14 mouse cellular contexts compared by ENCODE assay signal in genomic region chr14:118782241-118782640, GRCm38 (mm10). TPM values are rescaled to one million over a fixed set of nuclear protein-coding genes. Genes with fewer than 3 reads are reported as not detected.
DNase-seq lines count a peak whose midpoint lies in the region; ATAC-seq and TF ChIP-seq lines count a peak whose summit lies in the region.
"Had no signal": no experiment of that assay in that cellular context is flagged by ENCODE, and none has a peak within 500 bp of the region (broad histone marks: within the 10 kb centered on the region; RNA-seq: fewer than 3 reads in every experiment).

No protein-coding gene starts in this region.

- 61% methylated on average over 3 of the region's 3 CpGs for WGBS in kidney, postnatal 0 days
- WGBS in kidney, embryonic 14.5 days = 59% methylated on average over 3 of the region's 3 CpGs

- H3K27ac ChIP-seq in kidney, postnatal 0 days = no peak overlapping the region
- H3K27ac ChIP-seq in kidney, embryonic 14.5 days (ENCODE audit: low read depth, low read length) = no peak overlapping the region
- H3K27ac ChIP-seq: neural tube, embryonic 13.5 days had no signal

- no peaks in the 10 kb centered on the region for H3K9me3 ChIP-seq in kidney, postnatal 0 days (replicated peaks; ENCODE audit: low read length)
- H3K9me3 ChIP-seq in kidney, embryonic 14.5 days (ENCODE audit: control insufficient read depth, low read length) = no peaks in the 10 kb centered on the region
- no peaks in the 10 kb centered on the region for H3K9me3 ChIP-seq in G1E (replicated peaks)
- H3K9me3 ChIP-seq: neural tube, embryonic 13.5 days had no signal

- no peak overlapping the region for H3K9ac ChIP-seq in kidney, postnatal 0 days (ENCODE audit: low read depth, low read length)
- no peak overlapping the region for H3K9ac ChIP-seq in kidney, embryonic 14.5 days (ENCODE audit: low read depth, low read length)
- H3K9ac ChIP-seq: neural tube, embryonic 13.5 days had no signal

- DNase-seq in kidney, postnatal 0 days (ENCODE audit: low spot score) = no peak
- no peak for DNase-seq in G1E (ENCODE audit: low spot score)
- DNase-seq in left cerebral cortex, postnatal 36 days (ENCODE audit: low spot score in 2 of 2) = no peak
- no peak for DNase-seq in adrenal gland, adult 2 months
- DNase-seq: adrenal gland, postnatal 14 days; cerebellum, postnatal 36 days; right cerebral cortex, postnatal 4 days had no signal

- H3K27me3 ChIP-seq in kidney, postnatal 0 days (ENCODE audit: insufficient read depth, low read length) = no peaks in the 10 kb centered on the region
- H3K27me3 ChIP-seq in kidney, embryonic 14.5 days (ENCODE audit: control insufficient read depth, insufficient read depth, low read length) = no peaks in the 10 kb centered on the region
- H3K27me3 ChIP-seq in G1E (ENCODE audit: insufficient read depth, low read length) = no peaks in the 10 kb centered on the region
- H3K27me3 ChIP-seq: neural tube, embryonic 13.5 days had no signal

- H3K4me1 ChIP-seq in kidney, postnatal 0 days (replicated peaks; ENCODE audit: insufficient read depth, low read length) = no peaks in the 10 kb centered on the region
- no peaks in the 10 kb centered on the region for H3K4me1 ChIP-seq in kidney, embryonic 14.5 days (ENCODE audit: control insufficient read depth, insufficient read depth, low read length)
- peaks cover 43% of the 10 kb centered on the region for H3K4me1 ChIP-seq in G1E (ENCODE audit: insufficient read depth, low read depth, low read length)

- ATAC-seq in kidney, postnatal 0 days (replicated peaks; ENCODE audit: low FRiP score, low read depth) = peak; percentile 48; the same call in 1 of the 2 replicates
- ATAC-seq in kidney, embryonic 14.5 days (ENCODE audit: low FRiP score, low TSS enrichment) = no peak
- peak; percentile 95 for ATAC-seq in G1E (ENCODE audit: extremely low read depth, insufficient number of reproducible peaks, low FRiP score, poor library complexity, severe bottlenecking)
- peak; percentile 98 for ATAC-seq in erythroid progenitor cell, adult 5-6 weeks (replicated peaks; ENCODE audit: low FRiP score, poor library complexity, severe bottlenecking)
- ATAC-seq in megakaryocyte, adult 5-6 weeks (ENCODE audit: poor library complexity, severe bottlenecking) = peak; percentile 72
- no peak for ATAC-seq in inflammation-experienced regulatory T-cells, adult 6 months
- ATAC-seq: intestine, embryonic 16.5 days had no signal

- no peak overlapping the region for H3K4me3 ChIP-seq in kidney, postnatal 0 days (replicated peaks; ENCODE audit: low read depth, low read length)
- H3K4me3 ChIP-seq in kidney, embryonic 14.5 days (ENCODE audit: low read length) = no peak overlapping the region
- H3K4me3 ChIP-seq in G1E (ENCODE audit: low read depth, low read length) = no peak overlapping the region
- H3K4me3 ChIP-seq: neural tube, embryonic 13.5 days had no signal

- peak; percentile 52 for TF ChIP-seq CTCF in kidney, postnatal 0 days (IDR thresholded peaks at IDR 0.05; ENCODE audit: low read depth)
- TF ChIP-seq CTCF in G1E (IDR thresholded peaks at IDR 0.05; ENCODE audit: low read depth, low read length) = no peak

- intact Hi-C loops in left cerebral cortex, postnatal 36 days (cut with DNase I) = no loop called here

- no peaks in the 10 kb centered on the region for H3K36me3 ChIP-seq in kidney, postnatal 0 days (ENCODE audit: insufficient read depth, low read length)
- no peaks in the 10 kb centered on the region for H3K36me3 ChIP-seq in kidney, embryonic 14.5 days (ENCODE audit: control insufficient read depth, insufficient read depth, low read length)
- H3K36me3 ChIP-seq in G1E (replicated peaks) = peaks cover 8% of the 10 kb centered on the region
- H3K36me3 ChIP-seq: neural tube, embryonic 13.5 days had no signal

- no peak overlapping the region for H3K4me2 ChIP-seq in kidney, postnatal 0 days (ENCODE audit: low read length)
- no peak overlapping the region for H3K4me2 ChIP-seq in kidney, embryonic 14.5 days (replicated peaks; ENCODE audit: low read depth, low read length)
- H3K4me2 ChIP-seq: midbrain, embryonic 11.5 days; neural tube, embryonic 13.5 days had no signal

RNA-seq across cellular contexts. Expression of gene Cldn10, which starts 5.5 kb away (rescaled TPM):
- polyA plus RNA-seq in kidney, postnatal 0 days (2015; fragmentation: Nextera tagmentation; extraction: Ambion mirVana) = 199 and 211 TPM in 2 replicates
- 7.3 and 12.2 TPM in 2 replicates for polyA plus RNA-seq in kidney, embryonic 14.5 days (2014; fragmentation: Nextera tagmentation; extraction: Ambion mirVana)
- total RNA-seq in G1E (2014; fragmentation: Nextera tagmentation) (not detected in 2 replicates), G1E (2017) (0.16 TPM in 1 of 2 replicates, not detected in the other)
- polyA plus RNA-seq in G1E (2012) = not detected in 2 replicates
- total RNA-seq in erythroid progenitor cell, adult 5-6 weeks (2015; ENCODE audit: low replicate concordance) = 1.4 and 3.4 TPM in 2 replicates
- not detected in 2 replicates for total RNA-seq in erythroid progenitor cell, adult 5-6 weeks (2017; ENCODE audit: low replicate concordance)
- not detected in 2 replicates for total RNA-seq in megakaryocyte, adult 5-6 weeks (2015)
- 0.29 TPM in 1 of 2 replicates, not detected in the other for total RNA-seq in megakaryocyte, adult 5-6 weeks (2017)
- total RNA-seq in left cerebral cortex, postnatal 36 days (2021) = 10 to 100 TPM; 24.6 to 28.3 TPM
- 1 to 10 TPM; 1.1 to 1.3 TPM for total RNA-seq in adrenal gland, adult 2 months (2021)
- polyA plus RNA-seq in adrenal gland, adult 2 months (2012; rRNA removed) = 0.56 and 0.65 TPM in 2 replicates
- 1 to 10 TPM in 2 of 3 experiments, under 1 TPM in 1; 0.49 to 2.1 (median 2.1) TPM for polyA plus RNA-seq in inflammation-experienced regulatory T-cells, adult 6 months (2017; shearing (Covaris generic))

Comparison
In these comparisons a context has a peak if more than half of its experiments do, and no peak if none do; other contexts are left out.
1. ATAC-seq: peak in kidney, postnatal 0 days (single experiment), G1E (single experiment), erythroid progenitor cell, adult 5-6 weeks (single experiment) and megakaryocyte, adult 5-6 weeks (single experiment); none in kidney, embryonic 14.5 days (single experiment) and inflammation-experienced regulatory T-cells, adult 6 months (single experiment).
2. RNA of gene Cldn10, which starts 5.5 kb away (total RNA-seq): 24.6 to 28.3 TPM in left cerebral cortex, postnatal 36 days; 1.4 to 3.4 TPM in erythroid progenitor cell, adult 5-6 weeks, 1.1 to 1.3 TPM in adrenal gland, adult 2 months, 0.29 TPM in megakaryocyte, adult 5-6 weeks and 0.16 TPM in G1E; every median in the first group is over 4 times any median in the second.